Mouse (Mus musculus): ENCODE results near the gene Ramp3.
"Not testable (repeated sequence)": the region's sequence is repeated elsewhere in the genome, so short reads cannot be mapped to it uniquely, and the experiment has no call there.

Gene Ramp3

DNA sequence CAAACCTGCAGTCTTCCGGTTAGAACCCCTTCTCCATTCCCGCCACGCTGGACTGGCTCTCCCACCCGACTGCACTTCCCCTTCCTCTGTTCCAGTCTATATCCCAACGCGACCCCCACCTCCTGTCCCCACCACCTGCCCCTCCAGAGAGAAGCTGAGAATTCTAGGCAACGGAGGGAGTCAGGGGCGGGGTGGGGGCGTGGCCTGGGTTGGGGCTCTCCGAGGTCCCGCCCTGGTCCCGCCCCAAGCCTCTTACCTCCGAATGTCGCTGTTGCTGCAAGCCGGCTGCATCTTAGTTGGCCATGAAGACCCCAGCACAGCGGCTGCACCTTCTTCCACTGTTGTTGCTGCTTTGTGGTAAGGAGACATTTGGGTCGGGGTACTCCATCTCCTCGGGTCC lies at the start of gene Ramp3:
TSS of gene Ramp3 (plus strand) at position 251 of the 400 bp plus-strand sequence.
- peak; percentile 84 for DNase-seq

- DNase-seq, result no peak
Measured at GRCm38 (mm10) chr11:6615250-6616205, 42.8 kb upstream of the Ramp3 start.

GRCm38 (mm10) chr11:6623704-6624103 lies 34.6 kb upstream of the Ramp3 start:
- no peak for DNase-seq

- no peak for DNase-seq
Measured at GRCm38 (mm10) chr11:6624619-6625382, 33.5 kb upstream of the Ramp3 start.

GRCm38 (mm10) chr11:6625478-6626387 lies 32.6 kb upstream of the Ramp3 start, which contains the start of gene Tbrg4:
TSS of gene Tbrg4 (minus strand) at chr11:6626067.
- DNase-seq, result peak; percentile 97

DNA sequence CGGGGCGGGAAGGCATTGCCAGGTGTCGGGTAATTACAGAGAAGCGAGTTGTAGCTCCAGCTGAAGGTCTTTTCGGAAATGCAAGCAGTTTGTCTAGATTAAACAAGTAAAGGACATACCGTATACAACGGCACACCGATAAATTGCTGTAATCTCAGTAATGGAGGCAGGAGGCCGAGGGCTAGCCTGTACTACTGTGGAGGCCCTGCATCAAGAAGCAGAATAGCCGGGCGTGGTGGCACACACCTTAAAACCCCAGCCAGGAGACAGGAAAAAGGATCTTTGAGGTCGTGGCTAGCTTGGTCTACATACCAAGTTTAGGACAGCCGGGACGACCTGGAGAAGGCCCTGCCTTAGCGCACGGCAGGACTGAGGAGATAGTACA lies 31.9 kb upstream of the Ramp3 start:
- no peak for DNase-seq

GRCm38 (mm10) chr11:6627731-6628130 lies 30.6 kb upstream of the Ramp3 start:
- DNase-seq, result no peak

- DNase-seq, result peak; percentile 71
Measured at GRCm38 (mm10) chr11:6628568-6628967, 29.8 kb upstream of the Ramp3 start.

DNA sequence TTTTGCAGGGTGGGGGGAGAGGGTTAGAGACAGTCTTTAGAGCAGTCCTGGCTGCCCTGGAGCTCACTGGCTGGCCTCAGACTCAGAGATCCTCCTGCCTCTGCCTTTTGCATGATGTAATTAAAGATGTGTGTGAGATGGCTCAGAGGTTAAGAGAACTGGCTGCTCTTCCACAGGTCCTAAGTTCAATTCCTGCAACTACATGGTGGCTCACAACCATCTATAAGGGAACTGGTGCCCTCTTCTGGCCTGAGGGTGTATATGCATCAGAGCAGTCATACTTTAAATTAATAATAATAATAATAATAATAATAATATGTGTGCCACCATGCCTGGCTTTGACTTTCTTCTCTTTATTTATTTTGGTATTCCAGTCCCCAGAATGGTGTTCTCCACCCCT lies 28.7 kb upstream of the Ramp3 start:
- no peak for DNase-seq

GRCm38 (mm10) chr11:6636150-6636549 lies 22.2 kb upstream of the Ramp3 start:
- DNase-seq, result no peak

GRCm38 (mm10) chr11:6638537-6638936 lies 19.8 kb upstream of the Ramp3 start, which contains the start of gene Wap:
TSS of gene Wap (minus strand) at chr11:6638637.
- no peak for DNase-seq

- DNase-seq, result no peak
Measured at GRCm38 (mm10) chr11:6639072-6639471, 19.2 kb upstream of the Ramp3 start.

GRCm38 (mm10) chr11:6644566-6644965 lies 13.8 kb upstream of the Ramp3 start:
- DNase-seq, result no peak

DNA sequence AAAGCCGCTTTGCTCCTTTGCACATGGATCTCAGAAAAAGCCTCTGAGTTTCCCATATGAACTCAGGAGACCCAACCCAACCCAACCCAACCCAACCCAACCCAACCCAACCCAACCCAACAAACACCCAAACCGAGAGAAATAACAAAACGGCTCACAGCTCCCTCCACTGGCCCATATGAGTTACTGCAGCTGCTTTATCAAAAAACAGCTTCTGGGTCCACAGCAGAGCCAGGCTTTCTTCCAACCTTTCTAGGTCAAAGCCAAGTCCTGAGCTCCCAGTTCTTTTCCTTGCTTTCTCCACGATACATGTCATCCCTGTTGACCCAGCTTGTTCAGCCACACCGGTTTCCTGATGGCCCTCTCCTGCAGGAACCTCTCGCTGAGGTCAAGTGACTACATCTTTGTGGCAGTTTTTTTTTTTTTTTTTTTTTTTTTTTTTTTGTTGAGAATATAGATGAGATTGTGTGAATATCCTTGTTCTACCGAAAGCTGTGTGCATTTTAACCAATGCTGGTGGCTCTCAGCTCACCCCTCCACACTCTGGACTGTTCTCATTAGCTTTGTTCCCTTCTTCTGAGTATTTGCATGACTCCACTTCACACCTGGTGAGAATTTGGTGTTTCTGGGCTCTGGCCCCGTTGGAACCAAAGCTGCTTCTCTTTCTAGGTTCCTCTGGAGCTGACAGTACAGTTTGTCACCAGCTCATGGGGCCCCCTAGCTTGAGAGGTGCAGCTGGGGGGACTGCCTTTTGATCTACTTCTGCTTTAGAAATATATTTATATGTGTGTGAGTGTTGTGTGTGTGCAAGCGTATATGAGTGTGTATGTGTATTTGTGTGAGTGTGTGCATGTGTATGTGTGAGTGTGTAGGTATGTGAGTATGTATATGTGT lies 10.2 kb upstream of the Ramp3 start:
- DNase-seq, result no peak

DNA sequence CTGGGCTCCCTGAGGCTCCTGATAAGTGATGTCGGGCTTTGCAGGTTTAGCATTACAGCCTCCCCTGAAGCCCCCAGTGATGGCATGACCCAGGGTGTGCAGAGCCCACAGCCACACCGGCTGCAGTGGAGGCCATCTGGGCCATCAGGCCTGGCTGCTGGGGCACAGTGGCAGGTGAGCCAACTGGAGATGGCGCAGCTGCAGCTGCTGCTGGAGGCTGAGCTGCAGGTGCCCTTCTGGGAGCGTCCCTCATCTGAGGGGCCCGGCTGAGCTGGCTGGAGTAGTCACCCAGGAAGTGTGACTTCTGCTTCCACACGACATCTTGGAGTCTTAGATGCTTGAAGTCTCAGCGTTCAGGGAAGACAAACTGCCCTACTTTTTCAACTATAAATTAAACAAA lies 7.8 kb upstream of the Ramp3 start:
- no peak for DNase-seq

DNA sequence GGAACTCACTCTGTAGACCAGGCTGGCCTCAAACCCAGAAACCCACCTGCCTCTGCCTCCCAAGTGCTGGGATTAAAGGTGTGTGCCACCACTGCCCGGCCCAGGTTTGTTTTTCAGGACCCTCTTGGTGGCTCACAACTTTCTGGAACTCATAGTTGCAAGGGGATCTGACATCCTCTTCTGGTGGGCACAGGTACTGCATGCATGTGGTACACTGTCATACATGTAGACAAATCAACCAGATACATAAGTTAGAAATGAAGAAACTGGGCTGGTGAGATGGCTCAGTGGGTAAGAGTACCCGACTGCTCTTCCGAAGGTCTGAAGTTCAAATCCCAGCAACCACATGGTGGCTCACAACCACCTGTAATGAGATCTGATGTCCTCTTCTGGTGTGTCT lies 5.3 kb upstream of the Ramp3 start:
- DNase-seq, result not testable (repeated sequence)

- DNase-seq, result peak; percentile 91
Measured at GRCm38 (mm10) chr11:6654903-6655302, 3.4 kb upstream of the Ramp3 start.

DNA sequence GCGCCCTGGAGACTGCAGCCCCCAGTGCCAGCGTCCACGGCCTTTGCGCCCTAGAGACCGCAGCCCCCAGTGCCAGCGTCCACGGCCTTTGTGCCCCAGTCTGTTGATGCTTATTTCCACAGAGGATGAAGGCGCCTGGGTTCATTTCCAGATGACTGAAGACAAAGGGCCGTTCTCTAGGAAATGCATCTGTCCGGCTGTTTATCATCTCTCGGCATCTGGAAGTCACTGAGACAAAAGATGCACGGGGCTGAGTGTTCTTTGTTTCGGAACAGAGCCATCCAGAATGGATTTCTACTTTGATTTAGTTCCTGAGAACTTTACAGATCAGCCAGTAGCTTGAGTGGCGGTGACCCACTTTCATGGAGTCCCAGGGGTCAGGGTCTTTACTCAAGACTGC lies 2.9 kb downstream of the Ramp3 start:
- peak; percentile 38 for DNase-seq

DNA sequence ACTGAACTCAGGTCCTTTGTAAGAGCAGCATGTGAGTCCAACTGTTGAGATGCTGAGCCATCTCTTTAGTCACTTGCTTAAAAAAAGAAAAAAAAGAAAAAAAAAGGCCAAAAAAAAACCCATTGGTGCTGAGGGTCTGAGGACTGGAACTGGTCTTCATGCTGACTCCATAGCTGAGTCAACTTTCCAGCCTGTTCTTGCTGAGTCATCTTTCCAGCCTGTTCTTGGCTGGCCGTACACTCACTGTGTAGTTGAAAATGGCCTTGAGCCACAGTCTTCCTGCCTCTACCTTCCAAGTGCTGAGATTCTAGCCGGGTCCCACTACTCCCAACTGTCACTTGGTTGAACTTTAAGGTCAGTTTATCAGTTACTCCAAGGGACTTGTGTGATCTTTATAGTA lies 8.3 kb downstream of the Ramp3 start:
- no peak for DNase-seq

- no peak for DNase-seq
Measured at GRCm38 (mm10) chr11:6669041-6669440, 10.7 kb downstream of the Ramp3 start.

- no peak for DNase-seq
Measured at GRCm38 (mm10) chr11:6670044-6670443, 11.7 kb downstream of the Ramp3 start.

GRCm38 (mm10) chr11:6670826-6671225 lies 12.5 kb downstream of the Ramp3 start:
- DNase-seq, result peak; percentile 30

Data from kidney, postnatal 10 days (tissue).